Mouse (Mus musculus) ovary, postnatal 14 days (tissue): ENCODE results near the gene Abca4.
A peak's percentile ranks its signal among the peaks of the same experiment; 100 is the strongest.
"Not testable (repeated sequence)": the region's sequence is repeated elsewhere in the genome, so short reads cannot be mapped to it uniquely, and the experiment has no call there.

Source experiments
- DNase-seq: peaks from one replicate; pipeline ENCODE4 v3.0.0; 2022; ENCODE audit warnings: low spot score

Gene Abca4

DNA sequence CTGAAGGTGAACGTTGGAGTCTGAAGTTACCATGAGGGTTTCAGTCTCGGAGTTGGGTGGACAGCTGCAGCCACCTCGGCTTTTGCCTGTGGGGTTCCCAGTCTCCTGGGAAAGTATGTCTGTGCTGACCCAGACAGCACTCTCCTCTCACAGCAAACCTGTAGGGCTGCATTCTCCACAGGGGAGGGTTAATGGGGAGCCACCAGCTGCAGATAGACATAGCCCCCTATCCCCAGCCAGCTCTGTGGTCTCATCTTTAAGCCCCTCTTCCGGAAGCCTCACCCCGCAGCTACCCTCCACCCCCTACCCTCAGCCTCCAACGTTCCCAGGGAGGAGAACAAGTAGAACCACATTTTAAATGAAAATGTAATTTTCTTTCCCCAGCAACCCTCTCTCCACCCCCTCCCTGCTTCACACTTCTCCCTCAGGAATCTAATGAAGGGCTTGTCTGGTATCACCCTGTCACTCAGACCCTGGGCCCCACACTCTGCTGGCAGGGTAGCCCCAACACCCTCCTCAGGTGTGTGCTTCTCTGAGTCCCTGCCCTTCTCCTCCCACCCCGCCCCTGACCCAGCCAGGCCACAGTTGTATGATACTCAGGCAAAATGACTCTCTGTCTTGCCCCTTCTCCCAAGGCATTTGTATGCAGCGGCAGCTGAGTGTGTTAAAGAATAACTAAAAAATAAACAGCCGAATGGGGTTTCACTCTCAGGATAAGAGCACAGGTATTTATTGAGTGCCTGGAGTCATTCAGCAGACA is 14.4 kb downstream of the Abca4 start:
- no peak for DNase-seq

DNA sequence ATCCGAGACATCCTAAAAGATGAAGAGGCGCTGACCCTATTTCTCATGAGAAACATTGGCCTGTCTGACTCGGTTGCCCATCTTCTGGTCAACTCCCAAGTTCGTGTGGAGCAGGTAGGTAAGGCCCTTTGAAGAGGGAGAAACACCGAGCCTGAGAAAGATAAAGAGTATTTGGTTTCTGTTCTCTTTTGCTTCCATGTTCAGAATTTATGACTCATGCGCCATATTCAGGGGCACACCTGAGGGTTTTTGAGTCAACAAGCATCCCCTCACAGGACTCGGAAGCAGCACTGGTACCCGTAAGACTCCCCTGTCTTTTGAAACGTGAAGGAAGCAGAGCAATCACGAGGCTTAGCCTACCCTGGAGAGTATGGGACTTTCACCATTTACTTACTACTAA is 18.3 kb downstream of the Abca4 start:
- no peak for DNase-seq

DNA sequence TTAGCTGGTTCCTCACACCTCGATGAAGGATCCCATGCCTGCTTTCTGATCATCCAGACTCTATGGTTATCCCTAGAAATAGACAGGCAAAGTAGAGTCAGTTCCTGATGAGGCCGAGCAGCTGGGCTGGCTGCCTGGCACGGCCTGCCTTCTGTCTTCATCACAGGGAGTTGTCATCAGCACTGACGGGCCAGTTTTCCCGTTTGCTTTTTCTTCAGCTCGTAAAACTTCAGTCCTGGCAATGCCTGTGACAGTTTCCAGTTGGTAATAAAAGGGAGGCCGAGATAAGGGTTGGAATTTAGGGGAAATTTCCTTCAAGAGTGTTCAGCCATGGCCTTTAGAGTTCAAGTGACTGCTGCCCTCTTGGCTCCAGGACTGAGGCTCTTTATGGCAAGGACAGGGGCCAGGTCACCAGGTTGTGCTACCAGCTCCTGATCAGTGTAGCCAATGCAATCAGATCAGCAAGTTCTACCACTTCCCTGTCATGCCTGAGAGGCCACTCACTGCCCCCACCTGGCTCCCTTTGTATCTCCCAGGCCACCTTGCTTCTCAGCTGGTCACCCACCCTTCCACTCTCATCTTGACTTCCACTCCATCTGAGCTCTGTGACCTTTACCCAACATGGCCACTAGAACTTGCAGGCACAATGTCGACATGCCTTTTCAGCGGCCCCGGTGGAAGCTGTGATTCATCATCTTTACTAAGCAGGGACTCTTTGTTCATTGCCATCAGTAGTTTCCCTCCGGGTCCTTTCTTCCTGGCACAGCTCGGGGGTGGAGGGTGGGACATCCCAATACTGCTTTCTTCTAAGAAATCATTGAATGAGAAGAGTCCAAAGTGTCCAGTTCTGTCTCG is 20.5 kb downstream of the Abca4 start:
- DNase-seq, result no peak

DNA sequence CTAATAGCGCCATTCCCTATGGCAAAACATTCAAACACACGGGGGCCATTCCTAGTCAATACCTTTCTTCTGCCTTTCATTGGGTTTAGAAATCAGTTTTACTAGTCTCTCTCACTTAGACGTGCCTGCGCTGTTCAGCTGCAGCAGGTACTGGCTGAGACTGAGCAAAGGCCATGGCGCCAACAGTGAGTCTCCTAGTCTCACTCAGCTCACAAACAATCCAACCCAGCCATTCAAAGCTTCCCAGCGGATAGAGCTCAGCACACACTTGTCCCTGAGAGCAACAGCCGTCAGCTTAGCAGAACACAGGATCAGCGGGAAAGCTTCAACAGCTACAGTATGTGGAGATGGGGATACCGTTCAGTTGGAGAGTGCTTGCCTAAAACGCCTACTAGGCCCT is 27.5 kb downstream of the Abca4 start:
- DNase-seq, result no peak

DNA sequence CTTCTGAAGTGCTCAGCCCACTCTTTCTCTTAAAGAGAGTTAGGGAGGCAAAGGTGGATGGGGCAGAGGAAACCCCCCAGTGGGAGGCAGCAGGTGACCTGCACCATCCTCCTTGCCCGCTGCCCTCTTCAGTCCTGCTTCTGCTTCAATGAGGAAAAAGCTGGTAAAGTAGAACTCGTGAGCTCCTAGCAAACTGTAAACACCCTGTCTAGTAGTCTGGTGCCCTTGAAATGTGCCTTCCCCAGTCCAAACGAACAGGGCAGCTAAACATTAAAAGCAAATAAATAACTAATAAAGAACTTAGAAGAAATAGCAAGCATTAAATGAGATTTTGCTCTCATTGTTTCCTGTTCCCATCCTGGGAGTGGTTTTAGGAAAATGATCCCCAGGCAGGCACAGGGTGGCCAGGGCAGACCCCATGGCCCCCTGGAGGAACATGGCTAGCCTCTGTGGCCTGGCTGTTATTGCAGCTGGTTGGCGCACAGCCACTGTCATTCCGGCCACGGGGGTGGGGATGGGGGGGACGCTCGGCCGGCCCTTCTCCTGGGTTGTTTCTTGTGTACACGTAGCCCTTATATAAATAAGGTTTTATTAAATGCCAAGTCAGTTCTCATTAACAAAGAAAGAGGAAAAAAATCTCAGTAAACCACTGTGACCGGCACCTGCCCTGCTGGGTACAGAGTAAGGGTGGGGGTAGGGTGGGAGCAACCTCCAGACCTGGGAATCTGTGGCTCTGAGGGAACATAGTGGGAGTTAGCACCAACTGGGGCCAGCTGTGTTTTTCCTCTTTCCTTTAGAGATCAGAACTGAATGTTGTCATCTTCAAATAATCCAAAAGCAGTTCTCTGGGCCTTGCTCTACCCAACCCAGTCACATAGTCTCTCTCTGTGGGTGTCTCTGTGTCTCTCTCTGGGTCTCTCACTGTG is 28.7 kb downstream of the Abca4 start:
- no peak for DNase-seq

DNA sequence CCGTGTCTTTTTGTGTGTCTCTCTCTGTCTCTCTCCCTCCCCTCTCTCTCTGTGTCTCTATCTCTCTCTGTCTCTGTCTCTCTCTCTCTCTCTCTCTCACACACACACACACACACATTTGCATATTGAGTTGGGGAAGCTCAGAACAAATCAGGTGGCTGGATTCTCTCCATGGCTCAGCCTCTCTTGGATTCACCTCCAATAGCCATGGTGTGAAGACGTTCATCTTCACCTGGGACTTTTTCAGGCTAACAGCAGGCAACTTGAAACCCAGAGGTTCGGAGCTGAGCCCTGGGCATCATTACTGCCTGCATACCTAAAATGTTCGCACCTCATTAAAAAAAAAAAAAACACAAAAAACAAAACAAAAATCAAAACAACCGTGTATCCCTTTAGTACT is 29.4 kb downstream of the Abca4 start:
- DNase-seq, result no peak

DNA sequence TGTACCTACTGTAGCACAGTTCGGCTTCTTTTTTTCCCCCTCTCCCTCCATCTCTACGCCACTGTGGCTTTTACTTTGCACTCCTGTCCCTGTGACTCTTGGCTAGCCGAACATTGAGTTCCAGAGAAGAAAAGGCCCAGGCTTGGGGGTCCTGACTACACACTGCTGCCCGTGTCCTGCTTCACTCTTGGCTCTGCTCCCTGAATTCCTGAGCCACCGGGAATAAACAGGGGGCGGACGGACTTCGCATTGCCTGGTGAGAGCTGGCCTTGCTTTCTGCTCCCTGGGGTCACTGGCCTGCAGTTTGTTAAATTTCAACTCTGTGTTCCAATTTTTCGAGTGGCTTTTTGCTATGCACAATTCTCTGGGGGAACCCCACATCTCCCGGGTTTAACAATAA is 30.1 kb downstream of the Abca4 start:
- DNase-seq, result no peak

DNA sequence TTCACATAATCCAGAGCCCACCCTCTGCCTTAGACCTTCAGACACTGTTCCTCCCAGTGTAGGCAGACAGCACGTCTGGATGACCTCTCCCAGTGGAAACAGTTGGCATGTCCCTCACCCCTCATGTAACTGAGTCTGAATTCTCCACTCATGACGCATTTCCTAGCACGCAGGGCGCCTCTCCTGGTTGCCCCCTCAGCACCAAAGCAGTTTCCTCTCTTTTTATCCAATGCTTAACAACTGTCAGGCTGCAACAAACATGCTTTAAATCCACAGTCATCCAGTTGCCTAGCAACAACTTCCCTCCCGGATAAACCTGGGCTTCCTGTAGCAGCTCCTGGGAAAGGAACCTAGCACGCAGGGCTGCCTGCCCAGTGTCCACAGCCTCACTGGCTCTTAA is 33.9 kb downstream of the Abca4 start:
- DNase-seq, result no peak

DNA sequence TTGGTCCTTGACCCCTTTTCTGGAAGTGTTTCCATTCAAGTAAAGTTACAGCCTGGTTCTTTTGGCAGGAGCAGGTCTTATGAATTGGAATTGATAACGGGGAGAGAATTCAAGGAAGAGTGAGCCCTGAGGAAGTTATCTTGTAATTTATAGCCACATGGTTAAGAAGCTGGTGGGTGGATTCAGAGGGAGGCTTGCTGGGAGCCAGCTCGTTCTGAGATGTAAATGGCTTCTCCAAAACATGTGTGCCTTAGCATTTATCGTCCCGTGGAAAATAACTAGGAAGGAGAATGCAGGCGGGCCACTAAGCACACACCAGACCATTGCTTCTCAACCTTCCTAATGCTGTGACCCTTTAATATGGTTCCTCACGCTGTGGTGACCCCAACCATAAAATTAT is 34.9 kb downstream of the Abca4 start:
- DNase-seq, result no peak

DNA sequence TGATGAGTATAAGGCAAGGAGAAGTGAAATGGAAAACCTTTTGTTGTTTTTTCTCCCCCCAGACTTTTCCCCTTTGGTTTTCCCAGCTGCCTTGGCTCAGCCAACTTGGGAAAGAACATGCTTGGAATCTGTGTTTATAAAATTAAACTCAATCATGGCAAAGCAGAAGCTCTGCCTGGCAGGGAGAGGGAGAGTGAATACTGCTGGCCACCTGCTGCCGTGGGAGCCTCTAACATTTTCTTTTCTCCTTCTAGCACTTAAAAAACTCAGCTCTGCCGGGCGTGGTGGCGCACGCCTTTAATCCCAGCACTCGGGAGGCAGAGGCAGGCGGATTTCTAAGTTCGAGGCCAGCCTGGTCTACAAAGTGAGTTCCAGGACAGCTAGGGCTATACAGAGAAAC is 37.4 kb downstream of the Abca4 start:
- not testable (repeated sequence) for DNase-seq

DNA sequence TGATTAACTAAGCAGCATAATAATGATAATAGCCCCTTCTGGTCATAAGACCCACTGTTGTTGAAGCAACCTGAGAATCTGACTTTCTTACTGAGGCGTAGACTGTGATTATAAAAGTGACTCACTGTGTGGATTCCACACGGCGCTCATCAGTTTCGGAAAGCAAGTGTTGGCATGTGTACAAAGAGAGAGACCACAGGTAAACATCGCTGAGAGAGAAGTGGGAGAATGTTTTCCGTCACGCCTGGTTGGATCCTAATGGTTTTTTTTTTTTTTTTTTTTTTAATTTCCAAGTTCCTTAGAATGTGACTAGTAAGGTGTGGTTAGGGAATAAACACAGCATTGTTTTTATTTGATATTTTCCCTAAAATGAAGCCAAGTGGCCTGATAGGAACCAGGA is 38.1 kb downstream of the Abca4 start:
- no peak for DNase-seq

DNA sequence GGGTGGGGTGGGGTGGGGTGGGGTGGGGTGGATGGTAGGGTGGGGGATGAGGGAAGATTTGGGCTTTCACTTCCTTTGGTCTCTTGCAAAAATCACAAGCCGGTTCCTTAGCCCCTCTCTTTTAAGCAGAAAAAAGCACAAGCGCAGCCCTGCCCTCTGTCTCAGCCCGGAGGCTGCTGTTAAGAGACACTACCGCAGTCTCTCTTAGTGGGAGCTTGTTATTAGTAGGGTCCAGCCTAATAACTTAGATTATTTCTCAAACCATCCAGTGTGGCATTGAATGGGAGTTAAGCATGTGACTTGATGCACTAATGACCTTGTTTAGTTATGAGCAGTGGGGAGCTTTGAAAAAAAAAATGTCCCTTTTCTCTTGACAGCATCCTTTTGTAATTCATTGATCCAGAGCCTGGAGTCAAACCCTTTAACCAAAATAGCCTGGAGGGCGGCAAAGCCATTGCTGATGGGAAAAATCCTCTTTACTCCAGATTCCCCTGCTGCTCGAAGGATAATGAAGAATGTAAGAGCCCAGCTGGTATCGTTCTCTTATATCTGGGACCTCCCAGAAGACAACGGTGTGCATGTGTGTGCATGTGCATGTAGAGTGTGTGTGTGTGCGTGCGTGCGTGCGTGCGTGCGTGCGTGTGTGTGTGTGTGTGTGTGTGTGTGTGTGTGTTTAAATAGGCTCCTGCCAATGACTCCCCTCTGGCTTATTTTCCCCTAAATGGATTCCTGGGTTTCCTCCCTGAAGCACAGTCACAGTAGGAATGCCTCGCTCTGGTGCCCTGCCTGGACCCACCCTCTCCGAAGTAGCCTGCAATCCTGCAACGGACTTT is 41.1 kb downstream of the Abca4 start:
- DNase-seq, result no peak

DNA sequence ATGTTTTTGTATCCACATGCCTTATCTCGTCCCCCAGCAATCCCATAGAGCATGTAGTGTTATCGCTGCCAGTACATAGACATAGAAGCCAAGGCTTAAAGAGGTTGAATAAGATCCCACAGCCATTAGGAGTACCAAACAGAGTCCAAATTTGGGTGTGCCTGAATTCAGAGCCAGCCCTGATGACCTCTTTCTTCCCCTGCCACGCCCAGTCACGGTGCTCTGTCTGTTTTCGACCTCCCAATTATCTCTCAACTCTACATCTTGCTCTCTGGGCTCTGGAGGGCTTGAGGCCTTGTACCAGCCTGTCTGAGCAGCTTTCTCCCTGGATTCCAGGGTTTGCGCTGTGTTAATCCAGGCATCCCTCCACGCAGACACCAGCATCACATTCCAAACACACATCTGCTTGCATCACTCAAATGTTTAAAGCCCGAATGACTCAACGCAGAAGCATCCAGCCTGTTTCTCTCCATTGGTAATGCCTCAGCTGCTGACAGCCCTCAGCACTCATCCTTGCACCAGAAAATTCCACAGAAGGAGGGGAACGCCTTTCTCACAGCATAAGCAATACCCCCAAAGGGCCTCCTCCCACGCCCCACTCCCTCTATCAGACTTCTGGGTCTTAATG is 43.9 kb downstream of the Abca4 start:
- DNase-seq, result no peak

DNA sequence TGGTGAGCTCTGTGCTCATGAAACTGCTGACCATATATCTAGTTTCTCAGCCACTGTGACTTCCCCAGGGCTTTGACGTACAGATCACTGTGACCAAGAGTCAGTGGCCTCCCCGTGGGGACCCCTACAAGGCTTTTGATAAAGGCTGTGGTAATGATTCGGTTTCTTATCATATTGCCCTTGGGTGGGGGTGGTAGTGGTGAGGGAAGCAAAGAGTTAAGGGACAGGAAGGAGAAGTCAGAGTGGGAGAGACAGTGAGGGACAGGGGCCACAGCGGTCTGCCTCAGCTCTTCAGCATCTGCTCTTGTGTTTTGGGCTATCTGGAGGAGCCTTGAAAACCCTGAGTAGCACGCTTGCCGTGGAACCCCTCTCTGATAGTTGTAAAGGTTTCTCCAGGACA is 46.1 kb downstream of the Abca4 start:
- no peak for DNase-seq

DNA sequence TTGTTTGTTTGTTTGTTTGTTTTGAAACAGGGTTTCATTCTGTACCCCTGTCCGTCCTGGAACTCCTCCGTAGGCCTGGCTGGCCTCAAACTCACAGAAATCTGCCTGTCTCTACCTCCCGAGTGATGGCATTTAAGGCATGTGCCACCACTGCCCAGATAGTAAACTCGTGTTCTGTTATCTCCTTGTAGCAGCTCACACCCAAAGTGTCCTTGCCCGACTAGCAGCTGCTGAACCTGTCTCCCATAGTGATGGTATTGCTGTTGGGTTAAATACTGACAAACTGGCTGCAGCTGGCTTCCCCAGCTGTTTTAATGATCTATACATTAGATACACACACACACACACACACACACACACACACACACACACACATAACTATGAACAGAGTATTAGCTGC is 55.5 kb downstream of the Abca4 start:
- no peak for DNase-seq

DNA sequence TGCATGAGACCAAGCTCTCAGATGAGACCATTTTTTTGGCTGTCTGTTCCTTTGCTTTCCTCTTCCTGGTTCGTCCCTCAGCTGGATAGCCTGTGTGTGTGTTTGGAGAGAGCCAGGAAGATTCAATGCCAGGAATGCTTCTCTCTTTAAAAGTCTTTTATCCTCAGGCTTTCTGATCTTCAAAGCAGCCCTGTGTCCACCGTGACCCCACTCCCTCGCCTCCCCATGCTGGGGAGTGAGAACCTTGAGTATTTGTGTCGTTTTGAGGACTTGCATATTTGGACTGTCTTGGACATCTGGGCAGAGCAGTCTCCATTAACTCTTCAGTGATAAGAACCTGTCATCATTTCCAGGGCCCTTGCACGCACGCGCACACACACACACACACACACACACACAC is 57.8 kb downstream of the Abca4 start:
- DNase-seq, result no peak

DNA sequence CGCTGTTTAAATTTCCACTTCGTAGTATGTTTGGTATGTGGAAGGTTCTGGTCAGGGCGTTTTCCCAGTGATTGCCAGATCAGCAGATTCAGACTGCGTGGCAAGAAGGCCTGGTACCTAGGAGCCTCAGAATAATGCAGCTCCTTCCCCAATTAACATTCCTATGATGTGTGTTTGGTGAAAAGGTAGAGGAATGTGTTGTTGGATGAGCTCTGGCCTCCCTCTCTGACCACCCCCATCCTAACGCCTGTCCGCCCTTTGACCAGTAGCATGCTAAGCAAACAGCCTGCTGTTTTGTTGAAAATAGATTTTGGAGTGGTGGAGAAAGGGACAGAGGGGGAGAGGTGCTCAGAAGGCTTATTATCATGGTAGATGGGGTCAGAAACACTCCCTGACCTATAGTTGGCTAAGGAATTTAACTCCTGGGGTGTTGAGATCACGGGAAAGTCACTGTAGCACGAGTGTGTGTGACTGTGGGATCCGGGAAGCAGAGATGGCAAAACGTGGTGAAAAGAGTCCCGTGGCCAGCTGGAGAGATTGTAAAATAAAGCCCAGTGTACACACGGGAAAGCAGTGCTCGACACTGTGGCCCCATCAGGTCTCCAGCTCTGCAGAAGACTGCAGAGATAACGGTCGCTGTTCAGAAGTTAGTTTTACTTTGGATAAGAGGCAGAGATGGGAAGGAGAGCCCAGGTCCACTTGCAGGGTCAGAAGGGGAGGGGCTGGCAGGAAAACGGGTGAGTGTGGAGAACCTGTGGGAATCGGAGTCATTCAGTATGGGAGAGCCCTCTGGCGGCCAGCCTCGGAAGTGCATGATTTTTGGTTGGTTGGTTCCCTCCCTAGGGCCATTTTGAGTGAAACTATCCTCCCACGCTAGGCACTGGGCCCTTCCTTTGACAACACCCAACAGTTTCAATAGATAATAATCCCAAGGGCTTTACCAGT is 59.9 kb downstream of the Abca4 start:
- DNase-seq, result peak; percentile 89

DNA sequence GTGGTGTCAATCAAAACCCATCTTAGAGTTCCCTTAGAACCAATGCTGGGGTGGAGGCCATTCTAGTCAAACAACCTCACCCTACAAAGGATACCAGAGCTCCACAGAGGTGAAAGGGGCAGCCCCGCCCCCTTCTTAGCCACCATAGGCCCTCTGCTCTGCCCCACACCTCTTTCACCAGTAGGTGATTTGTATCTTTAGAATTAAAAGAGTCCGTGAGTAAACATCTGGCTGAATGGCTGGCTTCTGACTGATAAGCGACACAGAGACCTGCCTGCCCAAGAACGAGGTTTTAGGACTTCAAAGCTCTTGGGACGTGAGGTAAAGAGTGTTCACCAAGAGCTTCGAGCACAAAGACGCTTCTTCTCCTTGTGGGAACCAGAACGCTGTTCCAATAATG is 62.7 kb downstream of the Abca4 start:
- DNase-seq, result no peak

DNA sequence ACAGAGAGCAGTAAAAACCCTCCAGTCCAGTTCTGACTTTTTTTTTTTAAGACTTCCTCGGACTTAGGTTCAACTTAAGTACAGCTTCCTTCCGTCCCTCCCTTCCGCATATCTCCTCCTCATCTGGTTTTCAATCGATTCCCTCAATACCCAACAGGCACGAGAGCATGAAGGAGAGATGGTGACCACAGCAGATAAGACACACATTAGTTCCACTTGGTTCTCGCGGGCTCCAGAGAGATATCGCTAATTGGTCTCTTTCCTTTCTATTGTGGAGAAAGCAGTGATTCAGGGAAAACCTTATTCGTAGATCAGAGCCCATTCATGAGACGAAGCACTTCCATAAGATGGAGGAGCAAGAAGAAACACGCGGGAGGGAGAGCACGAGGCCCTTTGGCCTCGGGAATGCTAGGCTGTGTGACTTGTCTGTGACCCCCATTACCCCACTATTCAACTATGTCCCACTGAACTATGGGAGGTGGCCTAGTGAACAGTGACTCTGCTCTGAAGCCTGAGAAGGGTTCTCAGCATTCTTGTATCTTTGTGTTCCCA is 63.5 kb downstream of the Abca4 start:
- no peak for DNase-seq

DNA sequence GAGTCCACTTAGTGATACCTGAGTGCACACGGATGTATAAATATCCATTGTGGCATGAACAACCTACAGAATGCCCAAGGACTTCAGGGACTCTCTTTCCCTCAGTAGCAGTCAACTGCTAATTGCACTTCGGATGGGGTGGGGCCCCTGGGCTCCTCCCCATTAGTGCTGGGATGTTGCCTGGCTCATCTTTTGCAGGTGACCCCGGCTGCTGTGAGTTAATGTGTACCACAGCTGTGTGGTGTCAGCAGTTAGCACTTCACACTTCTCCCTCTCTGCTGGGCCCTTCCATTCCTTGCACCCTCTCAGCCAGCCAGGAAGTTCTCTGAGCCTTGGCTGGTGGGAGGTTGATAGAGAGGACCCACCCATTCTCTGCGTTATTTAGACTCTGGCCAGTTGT is 65.2 kb downstream of the Abca4 start:
- DNase-seq, result no peak
